Mouse (Mus musculus) mouse trophoblast stem cell (cell line): ENCODE data around the gene Appbp2.
"Not testable (repeated sequence)": the region's sequence is repeated elsewhere in the genome, so short reads cannot be mapped to it uniquely, and the experiment has no call there.

ENCODE experiments used
- in situ Hi-C, 2 experiments: fragments of 300-500 bp; cut with MseI, MboI; formaldehyde crosslinking; loops; 2 replicates in 1 of 2; 3 replicates in 1 of 2; pipeline ENCODE4 v1.15.1; 2025

Gene Appbp2

DNA sequence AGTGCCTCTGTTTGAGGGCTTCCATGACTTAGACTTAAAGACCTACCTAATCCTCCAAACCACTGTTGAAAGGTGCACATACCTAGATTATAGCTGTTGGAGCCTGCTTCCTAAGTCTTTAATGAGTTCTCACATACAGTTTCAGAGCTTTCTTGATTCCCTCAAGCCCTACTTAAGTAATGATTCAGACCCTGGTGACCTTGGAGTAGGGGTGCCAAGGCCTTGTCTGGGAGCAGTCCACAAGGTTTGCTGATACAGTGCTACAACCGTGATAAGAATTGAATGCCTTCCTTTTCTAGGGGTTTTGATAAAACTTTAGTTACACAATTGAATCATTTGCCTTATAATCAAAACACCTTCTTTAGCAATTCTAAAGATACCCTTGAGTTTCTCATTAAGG, 67.4 kb downstream of the Appbp2 start:
- in situ Hi-C loops, result no loop called here

DNA sequence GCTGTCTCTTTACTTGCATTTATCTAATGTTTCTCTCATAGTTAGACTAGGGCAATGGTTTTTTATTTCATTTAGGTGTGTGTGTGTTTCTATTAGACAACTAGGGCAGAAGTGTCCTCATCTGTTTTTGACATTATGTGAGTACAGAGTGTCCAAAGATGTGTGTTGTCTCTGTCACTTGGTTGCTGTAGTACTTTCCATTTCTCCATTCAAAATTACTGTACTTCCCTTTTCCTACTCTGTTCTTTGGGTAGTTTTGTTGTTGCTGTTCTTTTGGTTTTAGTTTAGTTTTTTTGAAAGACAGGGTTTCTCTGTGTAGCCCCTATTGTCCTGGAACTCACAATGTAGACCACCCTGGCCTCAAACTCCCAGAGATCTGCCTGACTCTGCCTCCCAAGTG, 70.6 kb downstream of the Appbp2 start:
- in situ Hi-C loops, result no loop called here

DNA sequence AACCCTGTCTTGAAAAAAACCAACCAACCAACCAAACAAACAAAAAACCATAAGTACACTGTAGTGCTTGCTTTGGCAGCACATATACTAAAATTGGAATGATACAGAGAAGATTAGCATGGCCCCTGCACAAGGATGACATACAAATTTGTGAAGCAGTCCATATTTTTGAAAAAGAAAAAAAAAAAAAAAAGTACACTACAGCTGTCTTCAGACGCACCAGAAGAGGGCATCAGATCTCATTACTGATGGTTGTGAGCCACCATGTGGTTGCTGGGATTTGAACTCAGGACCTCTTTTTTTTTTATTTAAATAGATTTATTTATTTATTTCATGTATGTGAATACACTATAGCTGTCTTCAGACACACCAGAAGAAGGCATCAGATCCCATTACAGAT, 71.9 kb downstream of the Appbp2 start:
- in situ Hi-C loops, result not testable (repeated sequence)

DNA sequence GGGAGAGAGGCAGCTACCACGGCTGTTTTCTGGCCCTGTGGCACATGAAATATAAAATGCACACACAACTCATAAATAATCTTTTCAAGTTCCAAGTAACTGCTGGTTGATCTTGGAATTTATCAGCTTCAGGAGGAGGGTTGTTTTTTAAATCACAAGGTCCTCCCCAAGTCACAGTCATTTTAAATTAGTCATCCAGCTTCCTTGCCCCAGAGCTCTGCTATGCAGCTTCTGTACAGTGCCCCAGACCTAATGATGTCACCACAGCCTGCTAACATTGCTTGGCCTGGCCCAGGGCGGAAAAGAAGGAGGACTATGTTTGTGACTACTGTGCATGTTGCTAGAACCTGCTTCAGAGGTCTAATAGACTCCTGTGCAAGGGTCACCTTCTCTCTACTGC, 77.6 kb downstream of the Appbp2 start:
- in situ Hi-C loops, result no loop called here

DNA sequence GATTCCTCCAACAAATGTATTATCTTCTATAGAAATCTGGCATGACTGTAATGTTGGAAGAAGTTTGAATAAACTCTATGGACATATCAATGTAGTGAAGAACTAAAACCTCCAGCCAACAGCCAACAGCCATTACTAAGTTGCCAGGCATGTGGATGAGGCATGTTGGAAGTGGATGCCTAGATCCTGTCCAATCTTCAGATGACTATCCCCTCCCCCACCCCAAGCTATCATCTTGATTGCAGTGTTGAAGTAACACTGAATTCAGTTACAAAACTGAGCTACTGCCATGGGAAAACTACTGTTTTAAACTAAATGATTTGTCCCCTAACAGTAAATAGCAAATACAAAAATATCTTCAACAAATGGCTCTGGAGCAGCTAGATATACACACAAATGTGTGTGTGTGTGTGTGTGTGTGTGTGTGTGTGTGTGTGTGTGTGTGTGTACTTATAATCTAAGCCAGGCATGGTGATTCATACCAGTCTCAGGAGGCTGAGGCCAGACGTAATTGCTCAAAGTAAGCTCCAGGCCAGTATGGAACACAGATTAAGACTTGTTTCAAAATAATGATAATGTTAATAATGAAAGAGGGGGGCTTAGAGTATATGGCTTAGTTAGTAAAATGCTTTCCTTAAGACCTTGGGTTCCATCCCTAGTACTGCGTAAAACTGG, 82.5 kb downstream of the Appbp2 start:
- in situ Hi-C loops, result no loop called here

DNA sequence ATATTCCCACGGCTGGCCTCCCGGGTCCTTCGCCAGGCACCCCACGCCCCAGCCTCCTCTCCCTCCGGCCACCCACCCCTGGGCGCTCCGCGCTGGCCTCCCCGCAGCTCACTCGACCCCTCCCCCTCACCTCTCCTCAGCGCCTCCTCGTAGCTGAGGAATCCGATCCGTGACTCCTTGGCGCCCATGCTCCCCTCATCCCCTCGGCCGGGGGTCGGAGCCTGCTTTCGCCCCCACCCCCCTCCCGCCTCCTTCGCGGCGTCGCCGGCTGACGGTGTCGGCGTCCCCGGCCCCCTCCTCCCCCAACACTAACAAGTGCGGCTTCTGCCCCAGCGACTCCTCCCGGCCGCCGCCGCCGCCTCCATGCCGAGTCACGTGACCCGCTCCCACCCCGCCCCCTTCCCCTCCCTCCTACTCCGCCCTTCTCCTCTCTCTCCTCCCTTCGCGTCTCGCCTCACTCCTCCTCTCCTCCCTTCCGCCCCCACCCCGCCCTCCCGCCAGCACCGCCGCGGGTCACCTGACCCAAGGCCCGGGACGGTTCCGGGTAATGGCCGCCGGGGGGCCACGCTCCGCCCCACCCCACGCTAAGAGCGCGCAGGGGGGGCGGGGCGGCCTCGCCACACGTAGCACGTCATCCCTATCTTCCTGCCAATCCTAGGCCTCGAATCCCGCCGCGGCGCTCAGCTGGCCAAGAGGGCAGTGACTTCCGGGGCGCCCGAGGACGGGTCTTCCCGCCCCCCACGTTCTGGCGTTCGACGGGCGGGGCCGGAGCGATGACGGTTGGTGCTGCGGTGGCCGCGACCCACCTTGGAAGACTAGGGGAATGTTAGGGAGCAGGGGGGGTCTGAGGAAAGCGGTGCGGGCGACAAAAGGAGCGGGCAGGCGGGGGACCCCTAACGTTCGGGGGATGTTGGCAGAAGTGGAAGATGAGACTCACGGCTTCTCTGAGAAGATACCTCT, 95.1 kb downstream of the Appbp2 start, which contains the start of gene Usp32:
Usp32 (minus strand) TSS at position 581 of the 960 bp plus-strand sequence.
- in situ Hi-C loops, result no loop called here

DNA sequence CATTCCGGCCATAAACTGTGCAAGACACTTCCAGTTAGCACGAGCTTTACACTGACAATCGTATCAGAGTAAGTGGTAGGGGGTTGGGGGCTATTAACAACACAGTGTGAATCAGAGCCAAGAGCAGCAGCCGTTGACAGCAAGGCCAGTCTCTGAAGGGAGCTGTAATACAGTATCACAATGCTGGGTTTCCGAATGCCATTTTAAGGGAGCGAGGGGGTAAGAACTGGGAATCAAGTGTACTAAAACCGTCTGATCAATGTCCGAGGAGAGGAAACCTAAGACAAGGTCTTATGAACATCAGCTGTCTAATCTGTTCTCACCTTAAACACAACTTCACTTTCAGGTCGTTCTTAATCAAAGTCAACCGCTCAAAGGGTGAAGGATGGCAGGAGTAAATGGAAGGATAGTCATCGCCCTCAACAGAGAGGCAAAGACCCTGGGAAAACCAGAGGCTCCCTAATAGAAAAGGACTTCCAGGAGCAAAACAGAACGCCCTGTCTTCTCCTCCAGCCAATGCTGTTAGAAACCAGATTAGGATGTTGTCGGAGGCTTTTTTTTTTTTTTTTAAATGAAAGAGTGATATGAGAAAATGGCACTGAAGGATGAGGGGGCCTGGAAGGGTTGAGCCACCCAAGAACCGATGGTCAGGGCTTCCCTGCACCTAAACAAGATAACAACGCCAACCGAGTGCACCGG, 96.0 kb downstream of the Appbp2 start:
- in situ Hi-C loops, result no loop called here
